Mouse (Mus musculus) intestine, embryonic 16.5 days (tissue): ENCODE data around the gene Mypop. TPM values are rescaled to one million over a fixed set of nuclear protein-coding genes. Genes with fewer than 3 reads are reported as not detected.
A peak's percentile ranks its signal among the peaks of the same experiment; 100 is the strongest.

Experiments
- ATAC-seq: fragments of 200-750 bp; cut with Nextera tagmentation; 2 replicates; pipeline ENCODE4 v1.8.0; 2017; ENCODE audit warnings: moderate TSS enrichment, moderate library complexity
- H3K27ac ChIP-seq: fragments of 300-500 bp; sonication (generic); 2 replicates; pipeline ENCODE4 v1.5.1; 2014; ENCODE audit warnings: mild to moderate bottlenecking, low read length
- H3K27me3 ChIP-seq: fragments of 300-500 bp; sonication (generic); replicated peaks from 2 replicates; pipeline ENCODE4 v1.6.1; 2014; ENCODE audit warnings: low read length, control low read depth, mixed read lengths; ENCODE audit not compliant: control insufficient read depth, insufficient read depth
- H3K36me3 ChIP-seq: fragments of 300-500 bp; sonication (generic); 2 replicates; pipeline ENCODE4 v1.6.1; 2014; ENCODE audit warnings: low read length, control low read depth; ENCODE audit not compliant: control insufficient read depth, insufficient read depth
- H3K4me1 ChIP-seq: fragments of 300-500 bp; sonication (generic); 2 replicates; pipeline ENCODE4 v1.6.1; 2014; ENCODE audit warnings: low read length, control low read depth, mixed read lengths; ENCODE audit not compliant: control insufficient read depth, insufficient read depth
- H3K4me2 ChIP-seq: fragments of 300-500 bp; sonication (generic); 2 replicates; pipeline ENCODE4 v1.6.1; 2014; ENCODE audit warnings: low read depth, low read length, control low read depth
- H3K4me3 ChIP-seq: fragments of 300-500 bp; sonication (generic); 2 replicates; pipeline ENCODE4 v1.5.1; 2014; ENCODE audit warnings: mild to moderate bottlenecking, low read length
- H3K9ac ChIP-seq: fragments of 300-500 bp; sonication (generic); 2 replicates; pipeline ENCODE4 v1.6.1; 2014; ENCODE audit warnings: low read depth, low read length
- H3K9me3 ChIP-seq: fragments of 300-500 bp; sonication (generic); 2 replicates; pipeline ENCODE4 v1.6.1; 2016; ENCODE audit warnings: low read length, control low read depth; ENCODE audit not compliant: control insufficient read depth
- WGBS: fragments of 180-500 bp; shearing (Covaris S2); extraction: QIAGEN DNeasy Blood & Tissue Kit; methylation state at CpG from one replicate; pipeline ENCODE4 v1.1.7; 2014; 5-methylcytosine and 5-hydroxymethylcytosine counted together
- polyA plus RNA-seq: library from polyadenylated mRNA; unstranded; fragments of >200 nt; fragmentation: Nextera tagmentation; extraction: Ambion mirVana; gene quantifications from 2 replicates; pipeline ENCODE4 v1.2.1, GENCODE M21; 2015

Gene Mypop
- polyA plus RNA-seq, 1 experiment from 2014 or later, result 1.7 TPM

GRCm38 (mm10) chr7:19023357-19023814, 32.3 kb downstream of the Mypop start, which contains the start of gene Foxa3:
Gene Foxa3 (minus strand): TSS chr7:19023538.
- H3K4me2 ChIP-seq, result peak within 1 kb of the TSS; percentile 93
- H3K36me3 ChIP-seq, result no peaks in the 10 kb centered on the region
- 2% methylated on average over 30 of the region's 30 CpGs for WGBS
- peak; percentile 64 for ATAC-seq
- H3K4me3 ChIP-seq, result peak within 1 kb of the TSS; percentile 96
- peak within 1 kb of the TSS; percentile 51 for H3K27ac ChIP-seq
- H3K9ac ChIP-seq, result peak within 1 kb of the TSS; percentile 95
- peaks cover 23% of the 10 kb centered on the region for H3K4me1 ChIP-seq
- peaks cover 8% of the 10 kb centered on the region; the same call in 1 of the 2 replicates for H3K27me3 ChIP-seq
- H3K9me3 ChIP-seq, result no peaks in the 10 kb centered on the region

- Histone ChIP-seq H3K4me1 (peaks cover 23% of the 10 kb centered on the region), H3K9ac (peak within 1 kb of the TSS; percentile 95), H3K4me3 (peak within 1 kb of the TSS; percentile 96), H3K27ac (peak within 1 kb of the TSS; percentile 51), H3K27me3 (peaks cover 8% of the 10 kb centered on the region; the same call in 1 of the 2 replicates), H3K36me3 (peaks cover 4% of the 10 kb centered on the region), H3K4me2 (peak within 1 kb of the TSS; percentile 93), H3K9me3 (no peaks in the 10 kb centered on the region)
- WGBS, result under 1% methylated on average over 45 of the region's 50 CpGs
- peak; percentile 93 for ATAC-seq
These were observed 33.1 kb downstream of the Mypop start, which contains the start of gene Sympk for GRCm38 (mm10) chr7:19024096-19024506. Gene Sympk (plus strand): TSS chr7:19024377.

- Histone ChIP-seq H3K27me3 (peaks cover 8% of the 10 kb centered on the region; the same call in 1 of the 2 replicates), H3K27ac (peak overlapping the region; percentile 49), H3K4me2 (peak overlapping the region; percentile 93), H3K9ac (peak overlapping the region; percentile 95), H3K36me3 (peaks cover 11% of the 10 kb centered on the region), H3K4me3 (peak overlapping the region; percentile 96), H3K4me1 (peaks cover 23% of the 10 kb centered on the region), H3K9me3 (no peaks in the 10 kb centered on the region)
- WGBS, result under 1% methylated on average over 36 of the region's 36 CpGs
- peak; percentile 43 for ATAC-seq
These were observed 33.7 kb downstream of the Mypop start for GRCm38 (mm10) chr7:19024581-19025255.

- H3K27ac ChIP-seq, result no peak overlapping the region
- no peak overlapping the region for H3K4me2 ChIP-seq
- no peak overlapping the region for H3K9ac ChIP-seq
- H3K4me1 ChIP-seq, result peaks cover 16% of the 10 kb centered on the region
- no peaks in the 10 kb centered on the region for H3K9me3 ChIP-seq
- peaks cover 28% of the 10 kb centered on the region for H3K36me3 ChIP-seq
- H3K27me3 ChIP-seq, result peaks cover 6% of the 10 kb centered on the region; the same call in 1 of the 2 replicates
- no peak for ATAC-seq
- no peak overlapping the region for H3K4me3 ChIP-seq
These were observed 37.0 kb downstream of the Mypop start for GRCm38 (mm10) chr7:19028067-19028466.

GRCm38 (mm10) chr7:19029084-19029653, 38.1 kb downstream of the Mypop start:
- Histone ChIP-seq H3K9me3 (no peaks in the 10 kb centered on the region), H3K4me1 (peaks cover 16% of the 10 kb centered on the region), H3K36me3 (peaks cover 32% of the 10 kb centered on the region), H3K4me3 (no peak overlapping the region), H3K27me3 (no peaks in the 10 kb centered on the region), H3K9ac (no peak overlapping the region), H3K27ac (no peak overlapping the region), H3K4me2 (no peak overlapping the region)
- 56% methylated on average over 6 of the region's 6 CpGs for WGBS
- 0 out of 2 replicates have a peak, but pooled peaks have one; percentile 12 for ATAC-seq

- Histone ChIP-seq H3K9ac (no peak overlapping the region), H3K4me2 (no peak overlapping the region), H3K9me3 (no peaks in the 10 kb centered on the region), H3K27ac (no peak overlapping the region), H3K36me3 (peaks cover 43% of the 10 kb centered on the region), H3K4me3 (no peak overlapping the region), H3K4me1 (no peaks in the 10 kb centered on the region), H3K27me3 (no peaks in the 10 kb centered on the region)
- 78% methylated on average over 4 of the region's 4 CpGs for WGBS
- no peak for ATAC-seq
These were observed 40.6 kb downstream of the Mypop start for GRCm38 (mm10) chr7:19031641-19032040.

- no peak for ATAC-seq
- no peaks in the 10 kb centered on the region for H3K27me3 ChIP-seq
- 91% methylated on average over 6 of the region's 6 CpGs for WGBS
These were observed 53.6 kb downstream of the Mypop start for GRCm38 (mm10) chr7:19044616-19045015.

GRCm38 (mm10) chr7:19046286-19047069, 55.4 kb downstream of the Mypop start:
- peaks cover 54% of the 10 kb centered on the region for H3K36me3 ChIP-seq
- no peaks in the 10 kb centered on the region for H3K27me3 ChIP-seq
- H3K9me3 ChIP-seq, result no peaks in the 10 kb centered on the region
- H3K9ac ChIP-seq, result no peak overlapping the region
- H3K4me3 ChIP-seq, result no peak overlapping the region
- H3K27ac ChIP-seq, result no peak overlapping the region
- WGBS, result 89% methylated on average over 11 of the region's 11 CpGs
- H3K4me2 ChIP-seq, result no peak overlapping the region
- H3K4me1 ChIP-seq, result no peaks in the 10 kb centered on the region
- ATAC-seq, result no peak

More at GRCm38 (mm10) chr7:19044616-19045015, 53.6 kb downstream of the Mypop start:
- Histone ChIP-seq H3K27ac (no peak overlapping the region), H3K4me2 (no peak overlapping the region), H3K36me3 (peaks cover 61% of the 10 kb centered on the region), H3K4me1 (no peaks in the 10 kb centered on the region), H3K4me3 (no peak overlapping the region), H3K9ac (no peak overlapping the region), H3K9me3 (no peaks in the 10 kb centered on the region)

GRCm38 (mm10) chr7:19048006-19048527, 57.0 kb downstream of the Mypop start:
- Histone ChIP-seq H3K9me3 (no peaks in the 10 kb centered on the region), H3K9ac (no peak overlapping the region), H3K27ac (no peak overlapping the region), H3K36me3 (peaks cover 44% of the 10 kb centered on the region), H3K27me3 (no peaks in the 10 kb centered on the region), H3K4me1 (no peaks in the 10 kb centered on the region), H3K4me3 (no peak overlapping the region), H3K4me2 (no peak overlapping the region)
- ATAC-seq, result no peak
- WGBS, result 85% methylated on average over 14 of the region's 14 CpGs
